In genomic region chr3:149173537-149173936, GRCm38 (mm10) we compare ENCODE assay signal across 10 mouse cellular contexts.
A peak's percentile ranks its signal among the peaks of the same experiment; 100 is the strongest.
DNase-seq lines count a peak whose midpoint lies in the region; ATAC-seq and TF ChIP-seq lines count a peak whose summit lies in the region.
"Had no signal": no experiment of that assay in that cellular context is flagged by ENCODE, and none has a peak within 500 bp of the region (broad histone marks: within the 10 kb centered on the region; RNA-seq: fewer than 3 reads in every experiment).

No protein-coding gene starts in this region.

- H3K4me2 ChIP-seq in intestine, postnatal 0 days (replicated peaks; ENCODE audit: low read depth) = 0 out of 2 replicates have a peak overlapping the region, but pooled peaks have one; percentile 13

- H3K27ac ChIP-seq in intestine, postnatal 0 days (ENCODE audit: low read depth, low read length) = no peak overlapping the region
- H3K27ac ChIP-seq: forebrain, embryonic 10.5 days had no signal

- intact Hi-C loops in left cerebral cortex, postnatal 36 days (cut with DNase I) = no loop called here

- 0 out of 2 replicates have a peak, but pooled peaks have one; percentile 9 for TF ChIP-seq CTCF in intestine, postnatal 0 days (IDR thresholded peaks at IDR 0.05; ENCODE audit: low read depth)

- 34% methylated on average over 10 of the region's 10 CpGs for WGBS in intestine, postnatal 0 days

- H3K9me3 ChIP-seq in intestine, postnatal 0 days (ENCODE audit: control insufficient read depth) = no peaks in the 10 kb centered on the region
- H3K9me3 ChIP-seq: forebrain, embryonic 10.5 days had no signal

- H3K27me3 ChIP-seq in intestine, postnatal 0 days (replicated peaks; ENCODE audit: control insufficient read depth, insufficient read depth, low read length) = no peaks in the 10 kb centered on the region

- peaks cover 11% of the 10 kb centered on the region; the same call in 1 of the 2 replicates for H3K4me1 ChIP-seq in intestine, postnatal 0 days (replicated peaks; ENCODE audit: control insufficient read depth, insufficient read depth, low read length)

- H3K4me3 ChIP-seq in intestine, postnatal 0 days (ENCODE audit: low read depth, low read length) = no peak overlapping the region
- H3K4me3 ChIP-seq: forebrain, embryonic 10.5 days had no signal

- no peaks in the 10 kb centered on the region for H3K36me3 ChIP-seq in intestine, postnatal 0 days (ENCODE audit: control insufficient read depth, insufficient read depth)
- H3K36me3 ChIP-seq: forebrain, embryonic 10.5 days had no signal

- DNase-seq in frontal cortex, postnatal 14 days (ENCODE audit: low spot score in 2 of 2) = no peak
- DNase-seq in left cerebral cortex, postnatal 36 days (ENCODE audit: low spot score in 2 of 2) = peak; percentile 13 to 15
- DNase-seq in left cerebral cortex, adult 11 months (ENCODE audit: low spot score) = no peak
- DNase-seq in layer of hippocampus, postnatal 25 days (ENCODE audit: extremely low spot score in 1 of 2, low spot score in 1 of 2) = no peak
- no peak for DNase-seq in adrenal gland, postnatal 10 days
- DNase-seq: cerebellum, adult 11 months had no signal

- ATAC-seq in frontal cortex, adult (ENCODE audit: low TSS enrichment) = peak; percentile 68
- ATAC-seq in intestine, postnatal 0 days = no peak
- ATAC-seq in megakaryocyte, adult 5-6 weeks (ENCODE audit: poor library complexity, severe bottlenecking) = peak; percentile 74

- no peak overlapping the region for H3K9ac ChIP-seq in intestine, postnatal 0 days (ENCODE audit: low read depth, low read length)

Comparison
In these comparisons a context has a peak if more than half of its experiments do, and no peak if none do; other contexts are left out.
1. DNase-seq: peak in left cerebral cortex, postnatal 36 days (2 of 2); none in frontal cortex, postnatal 14 days (0 of 2), left cerebral cortex, adult 11 months (single experiment), layer of hippocampus, postnatal 25 days (0 of 2) and adrenal gland, postnatal 10 days (single experiment).